16 mouse cellular contexts compared by ENCODE assay signal in the genomic region with DNA sequence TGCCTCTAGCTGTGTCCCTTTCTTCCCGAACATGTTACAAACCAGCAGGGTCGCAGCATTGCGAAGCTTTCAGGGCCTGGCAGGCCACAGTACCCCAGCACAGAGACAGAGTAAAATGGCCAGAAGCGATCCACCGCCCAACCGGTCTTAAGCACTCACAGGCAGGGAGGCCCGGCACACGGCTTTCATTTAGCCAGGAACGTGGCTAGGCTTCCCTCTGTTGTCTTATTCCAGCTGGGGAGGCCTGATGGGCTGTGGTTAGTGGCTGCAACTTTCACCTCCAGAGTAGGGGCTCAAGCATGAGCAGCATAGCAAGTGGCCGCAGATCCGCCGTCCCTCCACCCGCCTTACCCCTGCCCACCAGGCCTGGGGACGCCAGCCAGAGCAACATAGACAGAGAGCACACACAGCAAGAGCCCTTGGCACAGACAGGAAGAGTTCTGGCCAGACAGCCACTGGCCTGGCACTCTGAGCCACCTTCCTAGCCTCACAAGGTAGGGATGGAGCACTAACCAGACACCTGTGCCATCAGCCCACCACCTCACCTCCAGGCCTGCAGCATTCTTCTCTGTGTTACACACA.
A peak's percentile ranks its signal among the peaks of the same experiment; 100 is the strongest.
DNase-seq lines count a peak whose midpoint lies in the region; ATAC-seq lines count a peak whose summit lies in the region.
"Had no signal": no experiment of that assay in that cellular context is flagged by ENCODE, and none has a peak within 500 bp of the region (broad histone marks: within the 10 kb centered on the region; RNA-seq: fewer than 3 reads in every experiment).

No protein-coding gene starts in this region.

- no peaks in the 10 kb centered on the region; the same call in 1 of the 2 replicates for H3K36me3 ChIP-seq in hindbrain, embryonic 12.5 days
- 0 out of 2 replicates have a peak, but pooled peaks cover 30% of the 10 kb centered on the region for H3K36me3 ChIP-seq in hindbrain, embryonic 10.5 days
- H3K36me3 ChIP-seq in embryonic facial prominence, embryonic 10.5 days (replicated peaks), result peaks cover 50% of the 10 kb centered on the region
- H3K36me3 ChIP-seq in midbrain, embryonic 12.5 days, result no peaks in the 10 kb centered on the region
- H3K36me3 ChIP-seq: heart, embryonic 15.5 days; neural tube, embryonic 13.5 days had no signal

- no peak overlapping the region for H3K9ac ChIP-seq in hindbrain, embryonic 12.5 days
- peak overlapping the region; percentile 24; the same call in 1 of the 2 replicates for H3K9ac ChIP-seq in midbrain, embryonic 12.5 days (replicated peaks)
- H3K9ac ChIP-seq: heart, embryonic 15.5 days; neural tube, embryonic 13.5 days had no signal

- WGBS in hindbrain, embryonic 12.5 days, result 59% methylated on average over 14 of the region's 14 CpGs
- 73% methylated on average over 14 of the region's 14 CpGs for WGBS in hindbrain, embryonic 10.5 days
- 79% methylated on average over 14 of the region's 14 CpGs for WGBS in embryonic facial prominence, embryonic 10.5 days
- 63% methylated on average over 14 of the region's 14 CpGs for WGBS in midbrain, embryonic 12.5 days

- H3K4me1 ChIP-seq in hindbrain, embryonic 12.5 days, result peaks cover 39% of the 10 kb centered on the region
- peaks cover 31% of the 10 kb centered on the region for H3K4me1 ChIP-seq in hindbrain, embryonic 10.5 days (replicated peaks)
- H3K4me1 ChIP-seq in embryonic facial prominence, embryonic 10.5 days, result peaks cover 20% of the 10 kb centered on the region
- peaks cover 35% of the 10 kb centered on the region for H3K4me1 ChIP-seq in midbrain, embryonic 12.5 days

- DNase-seq in hindbrain, embryonic 10.5 days (ENCODE audit: low spot score), result no peak
- DNase-seq in cerebellum, adult 9-11 months, result peak; percentile 72
- DNase-seq in embryonic facial prominence, embryonic 10.5 days (ENCODE audit: low spot score), result no peak
- DNase-seq in ovary, adult 18-20 months (ENCODE audit: low spot score), result no peak
- DNase-seq in spleen, postnatal 36 days (ENCODE audit: low spot score in 2 of 2), result no peak
- DNase-seq: adrenal gland, adult 8-10 months; heart, adult 11 months; lung, adult 18-20 months; lung, postnatal 36 days; thymus, adult 18-20 months had no signal

- H3K4me2 ChIP-seq in hindbrain, embryonic 12.5 days (replicated peaks), result no peak overlapping the region
- H3K4me2 ChIP-seq in midbrain, embryonic 12.5 days (replicated peaks), result no peak overlapping the region
- H3K4me2 ChIP-seq: heart, embryonic 15.5 days; neural tube, embryonic 13.5 days had no signal

- no peak overlapping the region for H3K4me3 ChIP-seq in hindbrain, embryonic 12.5 days
- no peak overlapping the region for H3K4me3 ChIP-seq in hindbrain, embryonic 10.5 days
- no peak overlapping the region for H3K4me3 ChIP-seq in embryonic facial prominence, embryonic 10.5 days
- H3K4me3 ChIP-seq in midbrain, embryonic 12.5 days, result no peak overlapping the region
- H3K4me3 ChIP-seq: erythroblast, embryonic 14.5 days; heart, embryonic 15.5 days; neural tube, embryonic 13.5 days had no signal

- ATAC-seq in hindbrain, embryonic 12.5 days (ENCODE audit: low FRiP score), result no peak
- ATAC-seq in midbrain, embryonic 12.5 days (ENCODE audit: low FRiP score, low read depth), result no peak
- ATAC-seq in CD4-positive, CD25-positive, alpha-beta regulatory T cell, adult 4 months, result no peak

- peak overlapping the region; percentile 40; the same call in 1 of the 2 replicates for H3K27ac ChIP-seq in hindbrain, embryonic 12.5 days
- H3K27ac ChIP-seq in hindbrain, embryonic 10.5 days, result no peak overlapping the region
- H3K27ac ChIP-seq in embryonic facial prominence, embryonic 10.5 days (replicated peaks), result 0 out of 2 replicates have a peak overlapping the region, but pooled peaks have one; percentile 12
- no peak overlapping the region for H3K27ac ChIP-seq in midbrain, embryonic 12.5 days (replicated peaks)
- H3K27ac ChIP-seq: heart, embryonic 15.5 days had no signal

- no peaks in the 10 kb centered on the region for H3K9me3 ChIP-seq in hindbrain, embryonic 12.5 days (replicated peaks)
- H3K9me3 ChIP-seq in hindbrain, embryonic 10.5 days, result no peaks in the 10 kb centered on the region
- no peaks in the 10 kb centered on the region for H3K9me3 ChIP-seq in embryonic facial prominence, embryonic 10.5 days
- H3K9me3 ChIP-seq in midbrain, embryonic 12.5 days, result no peaks in the 10 kb centered on the region
- H3K9me3 ChIP-seq: heart, embryonic 15.5 days; neural tube, embryonic 13.5 days had no signal

- H3K27me3 ChIP-seq in hindbrain, embryonic 12.5 days, result no peaks in the 10 kb centered on the region; the same call in 1 of the 2 replicates
- 0 out of 2 replicates have a peak, but pooled peaks cover 3% of the 10 kb centered on the region for H3K27me3 ChIP-seq in hindbrain, embryonic 10.5 days (ENCODE audit: insufficient read depth, poor library complexity, severe bottlenecking)
- no peaks in the 10 kb centered on the region; the same call in 1 of the 2 replicates for H3K27me3 ChIP-seq in embryonic facial prominence, embryonic 10.5 days (replicated peaks; ENCODE audit: low read depth, poor library complexity, severe bottlenecking)
- peaks cover 12% of the 10 kb centered on the region; the same call in 1 of the 2 replicates for H3K27me3 ChIP-seq in midbrain, embryonic 12.5 days
- H3K27me3 ChIP-seq: heart, embryonic 15.5 days; neural tube, embryonic 13.5 days had no signal

Comparison
In these comparisons a context has a peak if more than half of its experiments do, and no peak if none do; other contexts are left out.
1. H3K27ac ChIP-seq: peak in hindbrain, embryonic 12.5 days (single experiment) and embryonic facial prominence, embryonic 10.5 days (single experiment); none in hindbrain, embryonic 10.5 days (single experiment) and midbrain, embryonic 12.5 days (single experiment).